In genomic region chr13:16023070-16024039, GRCm38 (mm10) we compare ENCODE assay signal across 10 mouse cellular contexts. TPM values are rescaled to one million over a fixed set of nuclear protein-coding genes. Genes with fewer than 3 reads are reported as not detected.
DNase-seq lines count a peak whose midpoint lies in the region; ATAC-seq and TF ChIP-seq lines count a peak whose summit lies in the region.
"Had no signal": no experiment of that assay in that cellular context is flagged by ENCODE, and none has a peak within 500 bp of the region (broad histone marks: within the 10 kb centered on the region; RNA-seq: fewer than 3 reads in every experiment).

No protein-coding gene starts in this region.

- DNase-seq in frontal cortex, postnatal 14 days (ENCODE audit: low spot score in 2 of 2), result no peak
- no peak for DNase-seq in lung, postnatal 0 days (ENCODE audit: low spot score)
- no peak for DNase-seq in lung, postnatal 25 days (ENCODE audit: low spot score)
- peak; percentile 57 to 84 for DNase-seq in layer of hippocampus, adult 18-20 months (ENCODE audit: low spot score in 2 of 2)
- no peak for DNase-seq in urinary bladder, postnatal 10 days (ENCODE audit: low spot score)
- DNase-seq in spleen, adult 18-20 months, result no peak
- DNase-seq: lung, postnatal 14 days had no signal

- peak; percentile 24 for TF ChIP-seq CTCF in lung, postnatal 0 days (IDR thresholded peaks at IDR 0.05)

- H3K4me2 ChIP-seq in lung, postnatal 0 days (replicated peaks; ENCODE audit: low read depth, low read length), result no peak overlapping the region
- peak overlapping the region; percentile 44 for H3K4me2 ChIP-seq in neural tube, embryonic 14.5 days (ENCODE audit: low read depth, low read length)
- H3K4me2 ChIP-seq: stomach, embryonic 15.5 days had no signal

- ATAC-seq in frontal cortex, adult (ENCODE audit: low TSS enrichment), result peak; percentile 68
- ATAC-seq in lung, postnatal 0 days, result no peak
- peak; percentile 90 for ATAC-seq in neural tube, embryonic 14.5 days (ENCODE audit: low read depth)

- WGBS in lung, postnatal 0 days, result 56% methylated on average over 13 of the region's 13 CpGs
- WGBS in neural tube, embryonic 14.5 days, result 37% methylated on average over 13 of the region's 13 CpGs

- H3K4me3 ChIP-seq in lung, postnatal 0 days (ENCODE audit: low read depth, low read length), result no peak overlapping the region
- H3K4me3 ChIP-seq in neural tube, embryonic 14.5 days (ENCODE audit: low read depth, low read length), result peak overlapping the region; percentile 9; the same call in 1 of the 2 replicates
- H3K4me3 ChIP-seq: stomach, embryonic 15.5 days had no signal

- no peaks in the 10 kb centered on the region for H3K36me3 ChIP-seq in lung, postnatal 0 days (ENCODE audit: insufficient read depth, low read length)
- H3K36me3 ChIP-seq in neural tube, embryonic 14.5 days (ENCODE audit: control insufficient read depth, insufficient read depth, low read length), result no peaks in the 10 kb centered on the region
- H3K36me3 ChIP-seq: stomach, embryonic 15.5 days had no signal

- no peaks in the 10 kb centered on the region for H3K4me1 ChIP-seq in lung, postnatal 0 days (ENCODE audit: insufficient read depth, low read depth, low read length)
- H3K4me1 ChIP-seq in neural tube, embryonic 14.5 days (ENCODE audit: control insufficient read depth, insufficient read depth, low read length), result peaks cover 9% of the 10 kb centered on the region; the same call in 1 of the 2 replicates
- H3K4me1 ChIP-seq: stomach, embryonic 15.5 days had no signal

- no peaks in the 10 kb centered on the region for H3K27me3 ChIP-seq in lung, postnatal 0 days (replicated peaks; ENCODE audit: insufficient read depth, low read length)
- 0 out of 2 replicates have a peak, but pooled peaks cover 3% of the 10 kb centered on the region for H3K27me3 ChIP-seq in neural tube, embryonic 14.5 days (ENCODE audit: control insufficient read depth, insufficient read depth, low read length)
- H3K27me3 ChIP-seq: stomach, embryonic 15.5 days had no signal

- no peak overlapping the region for H3K9ac ChIP-seq in lung, postnatal 0 days (replicated peaks; ENCODE audit: low read depth)
- peak overlapping the region; percentile 32; the same call in 1 of the 2 replicates for H3K9ac ChIP-seq in neural tube, embryonic 14.5 days (replicated peaks; ENCODE audit: low read depth, low read length)
- H3K9ac ChIP-seq: stomach, embryonic 15.5 days had no signal

- no peak overlapping the region for H3K27ac ChIP-seq in lung, postnatal 0 days (ENCODE audit: low read length)
- no peak overlapping the region for H3K27ac ChIP-seq in neural tube, embryonic 14.5 days (ENCODE audit: low read depth, low read length)
- H3K27ac ChIP-seq: stomach, embryonic 15.5 days had no signal

- no peak for TF ChIP-seq EP300 in lung, postnatal 0 days (IDR thresholded peaks at IDR 0.05)

- no peaks in the 10 kb centered on the region for H3K9me3 ChIP-seq in lung, postnatal 0 days (ENCODE audit: low read length)
- no peaks in the 10 kb centered on the region for H3K9me3 ChIP-seq in neural tube, embryonic 14.5 days (ENCODE audit: control insufficient read depth, low read length)
- H3K9me3 ChIP-seq: stomach, embryonic 15.5 days had no signal

RNA-seq across cellular contexts. Expression of gene Inhba, which starts 11.7 kb away (rescaled TPM):
- 1.1 and 2.5 TPM in 2 replicates for polyA plus RNA-seq in lung, postnatal 0 days (2015; fragmentation: Nextera tagmentation; extraction: Ambion mirVana)
- total RNA-seq in layer of hippocampus, adult 18-20 months (2021), result 10 to 100 TPM; 13.4 to 15.6 TPM
- 1.5 and 2.0 TPM in 2 replicates for polyA plus RNA-seq in neural tube, embryonic 14.5 days (2014; fragmentation: Nextera tagmentation; extraction: Ambion mirVana)

Comparison
In these comparisons a context has a peak if more than half of its experiments do, and no peak if none do; other contexts are left out.
1. DNase-seq: peak in layer of hippocampus, adult 18-20 months (2 of 2); none in frontal cortex, postnatal 14 days (0 of 2), lung, postnatal 0 days (single experiment), lung, postnatal 25 days (single experiment), urinary bladder, postnatal 10 days (single experiment) and spleen, adult 18-20 months (0 of 2).